Mouse (Mus musculus) right cerebral cortex, postnatal 36 days (tissue): ENCODE measurements around the gene Slc2a5.

ENCODE experiments used
- DNase-seq, 2 experiments: peaks; one replicate each; pipeline ENCODE4 v3.0.0; 2022; ENCODE audit warnings: low spot score in 2 of 2, mixed read lengths in 1 of 2

Slc2a5 gene

GRCm38 (mm10) chr4:150102822-150103221 lies 16.3 kb upstream of the Slc2a5 start:
- no peak for DNase-seq

- no peak for DNase-seq
Measured at GRCm38 (mm10) chr4:150105671-150106070, 13.4 kb upstream of the Slc2a5 start.

- no peak for DNase-seq
Measured at GRCm38 (mm10) chr4:150106637-150107036, 12.4 kb upstream of the Slc2a5 start.

- DNase-seq, result no peak
Measured at GRCm38 (mm10) chr4:150109636-150110035, 9.4 kb upstream of the Slc2a5 start.

- DNase-seq, result no peak
Measured at GRCm38 (mm10) chr4:150110373-150110772, 8.7 kb upstream of the Slc2a5 start.

- peak; percentile 32 to 72 for DNase-seq
Measured at GRCm38 (mm10) chr4:150112867-150113266, 6.2 kb upstream of the Slc2a5 start.

GRCm38 (mm10) chr4:150114505-150115061 lies 4.5 kb upstream of the Slc2a5 start:
- no peak for DNase-seq

GRCm38 (mm10) chr4:150117311-150117710 lies 1.8 kb upstream of the Slc2a5 start:
- no peak for DNase-seq

GRCm38 (mm10) chr4:150118163-150118562 lies 920 bp upstream of the Slc2a5 start:
- no peak for DNase-seq

GRCm38 (mm10) chr4:150119640-150120039 lies 557 bp downstream of the Slc2a5 start:
- no peak for DNase-seq

- DNase-seq, result no peak
Measured at GRCm38 (mm10) chr4:150120173-150120833, 1.2 kb downstream of the Slc2a5 start.

GRCm38 (mm10) chr4:150121430-150121829 lies 2.3 kb downstream of the Slc2a5 start:
- no peak for DNase-seq

- no peak for DNase-seq
Measured at GRCm38 (mm10) chr4:150122476-150122875, 3.4 kb downstream of the Slc2a5 start.

GRCm38 (mm10) chr4:150126373-150126772 lies 7.3 kb downstream of the Slc2a5 start:
- no peak for DNase-seq

- DNase-seq, result no peak
Measured at GRCm38 (mm10) chr4:150127894-150128293, 8.8 kb downstream of the Slc2a5 start.

GRCm38 (mm10) chr4:150128571-150128970 lies 9.5 kb downstream of the Slc2a5 start:
- DNase-seq, result no peak

- no peak for DNase-seq
Measured at GRCm38 (mm10) chr4:150130661-150131060, 11.6 kb downstream of the Slc2a5 start.

- no peak for DNase-seq
Measured at GRCm38 (mm10) chr4:150132692-150133271, 13.7 kb downstream of the Slc2a5 start.

GRCm38 (mm10) chr4:150135254-150135653 lies 16.2 kb downstream of the Slc2a5 start:
- DNase-seq, result no peak

GRCm38 (mm10) chr4:150136693-150137092 lies 17.6 kb downstream of the Slc2a5 start:
- DNase-seq, result peak in 1 of 2 experiments; percentile 18

- no peak for DNase-seq
Measured at GRCm38 (mm10) chr4:150137368-150138083, 18.4 kb downstream of the Slc2a5 start.

GRCm38 (mm10) chr4:150138084-150138543 lies 19.0 kb downstream of the Slc2a5 start:
- peak; percentile 44 to 63 for DNase-seq
